Mouse (Mus musculus) testis, adult 2 months (tissue): Measurements from ENCODE around the gene Clec16a.

Experiments
- CTCF ChIP-seq: fragments of 200-500 bp; IDR thresholded peaks from 2 replicates; pipeline ENCODE4 v1.5.1; 2012; ENCODE audit warnings: low read depth, mild to moderate bottlenecking, inconsistent platforms, low read length, moderate library complexity; ENCODE audit not compliant: control insufficient read depth, insufficient read depth, insufficient replicate concordance
- POLR2A ChIP-seq: fragments of 200-500 bp; IDR thresholded peaks from 2 replicates; pipeline ENCODE4 v1.6.1; 2012; ENCODE audit warnings: low read depth, mild to moderate bottlenecking, inconsistent platforms, low read length, moderate library complexity; ENCODE audit not compliant: control insufficient read depth

DNA sequence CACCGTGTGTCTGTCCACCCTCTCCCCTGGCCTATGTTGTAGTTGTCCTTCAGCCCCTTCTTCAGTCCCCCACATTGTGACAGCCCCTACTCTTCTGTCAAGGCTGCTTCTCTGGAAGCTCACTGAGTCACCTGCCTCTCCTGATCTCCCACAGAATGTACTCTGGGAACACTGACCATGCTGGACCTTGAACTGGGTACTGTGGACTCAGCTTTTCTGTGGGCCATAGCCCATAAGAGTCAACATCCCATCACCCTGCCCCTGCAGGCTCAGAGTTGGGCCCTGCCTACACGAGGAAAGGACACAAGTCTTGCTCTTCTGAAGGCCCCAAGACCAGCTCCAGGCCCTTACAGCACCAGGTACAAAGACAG is 19.5 kb upstream of the Clec16a start:
- TF ChIP-seq CTCF (no peak), POLR2A (no peak)
